Mouse (Mus musculus) heart, embryonic 14.5 days (tissue): ENCODE data around the gene Mapkapk3. TPM values are rescaled to one million over a fixed set of nuclear protein-coding genes. Genes with fewer than 3 reads are reported as not detected.

Experiments used
- ATAC-seq: fragments of 200-750 bp; cut with Nextera tagmentation; 2 replicates; pipeline ENCODE4 v1.8.0; 2017; ENCODE audit warnings: low read depth, moderate TSS enrichment; ENCODE audit not compliant: insufficient number of reproducible peaks, insufficient read depth, low FRiP score
- H3K27ac ChIP-seq, 2 experiments: fragments of 200-500 bp in 1 of 2; fragments of 300-500 bp in 1 of 2; sonication (generic) in 1 of 2; replicated peaks in 1 of 2; 2 replicates each; pipeline ENCODE4 v1.5.1; 2012 to 2014; ENCODE audit warnings: low read depth in 2 of 2, low read length in 2 of 2, control low read depth in 1 of 2, mild to moderate bottlenecking in 1 of 2, mixed read lengths in 1 of 2; ENCODE audit not compliant: control insufficient read depth in 1 of 2, insufficient read depth in 1 of 2
- H3K27me3 ChIP-seq: fragments of 300-500 bp; sonication (generic); 2 replicates; pipeline ENCODE4 v1.6.1; 2014; ENCODE audit warnings: mild to moderate bottlenecking, low read length, control low read depth; ENCODE audit not compliant: control insufficient read depth, insufficient read depth
- H3K36me3 ChIP-seq: fragments of 300-500 bp; sonication (generic); 2 replicates; pipeline ENCODE4 v1.6.1; 2014; ENCODE audit warnings: mild to moderate bottlenecking, control low read depth, low read length, mixed read lengths; ENCODE audit not compliant: control insufficient read depth, insufficient read depth
- H3K4me1 ChIP-seq, 2 experiments: fragments of 200-500 bp in 1 of 2; fragments of 300-500 bp in 1 of 2; sonication (generic) in 1 of 2; 2 replicates each; pipeline ENCODE4 v1.6.1; 2012 to 2014; ENCODE audit warnings: low read length in 2 of 2, control low read depth in 1 of 2, mixed read lengths in 1 of 2; ENCODE audit not compliant: control insufficient read depth in 2 of 2, insufficient read depth in 2 of 2
- H3K4me2 ChIP-seq: fragments of 300-500 bp; sonication (generic); 2 replicates; pipeline ENCODE4 v1.6.1; 2014; ENCODE audit warnings: mild to moderate bottlenecking, low read length
- H3K4me3 ChIP-seq, 2 experiments: fragments of 200-500 bp in 1 of 2; fragments of 300-500 bp in 1 of 2; sonication (generic) in 1 of 2; 2 replicates each; pipeline ENCODE4 v1.5.1; 2012 to 2014; ENCODE audit warnings: low read length in 2 of 2, mild to moderate bottlenecking in 2 of 2, control low read depth in 1 of 2, low read depth in 1 of 2, moderate library complexity in 1 of 2; ENCODE audit not compliant: control insufficient read depth in 1 of 2, insufficient read depth in 1 of 2
- H3K9ac ChIP-seq: fragments of 300-500 bp; sonication (generic); 2 replicates; pipeline ENCODE4 v1.6.1; 2014; ENCODE audit warnings: mild to moderate bottlenecking, low read length
- H3K9me3 ChIP-seq: fragments of 300-500 bp; sonication (generic); 2 replicates; pipeline ENCODE4 v1.6.1; 2016; ENCODE audit warnings: low read length, control low read depth; ENCODE audit not compliant: control insufficient read depth
- WGBS: fragments of 180-500 bp; shearing (Covaris S2); extraction: QIAGEN DNeasy Blood & Tissue Kit; methylation state at CpG from one replicate; pipeline ENCODE4 v1.1.7; 2014; 5-methylcytosine and 5-hydroxymethylcytosine counted together
- polyA plus RNA-seq: library from polyadenylated mRNA; unstranded; fragments of >200 nt; fragmentation: Nextera tagmentation; extraction: Ambion mirVana; gene quantifications from 2 replicates; pipeline ENCODE4 v1.2.1, GENCODE M21; 2014

The Mapkapk3 gene
- polyA plus RNA-seq, 1 experiment from 2014 or later: 6.5 TPM

DNA sequence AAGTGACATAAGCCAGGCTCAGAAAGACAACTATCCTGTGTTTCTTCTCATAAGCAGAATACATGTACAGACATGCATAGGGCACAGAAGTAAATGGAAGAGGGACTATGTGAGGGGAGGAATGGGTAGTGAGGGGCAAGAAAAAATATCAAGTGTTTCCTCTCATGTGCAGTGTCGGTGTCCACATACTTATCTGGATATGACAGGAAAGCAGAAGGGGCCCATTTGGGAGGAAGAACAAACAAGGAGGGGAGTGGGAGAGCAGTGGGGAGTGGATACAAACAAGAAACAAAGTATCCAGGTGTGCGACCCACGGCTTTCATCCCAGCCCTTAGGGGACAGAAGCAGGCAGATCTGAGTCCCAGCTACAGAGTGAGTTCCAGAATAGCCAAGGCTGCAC lies 24.2 kb upstream of the Mapkapk3 start:
- no peak for ATAC-seq
- Histone ChIP-seq H3K4me1 (peaks cover 2 to 5% of the 10 kb centered on the region in 2 experiments; a peak in 2 of 4 replicates), H3K9ac (no peak overlapping the region), H3K9me3 (no peaks in the 10 kb centered on the region), H3K27me3 (no peaks in the 10 kb centered on the region), H3K4me3 (no peak overlapping the region), H3K36me3 (no peaks in the 10 kb centered on the region), H3K4me2 (no peak overlapping the region), H3K27ac (no peak overlapping the region)
- 72% methylated on average over 3 of the region's 3 CpGs for WGBS

DNA sequence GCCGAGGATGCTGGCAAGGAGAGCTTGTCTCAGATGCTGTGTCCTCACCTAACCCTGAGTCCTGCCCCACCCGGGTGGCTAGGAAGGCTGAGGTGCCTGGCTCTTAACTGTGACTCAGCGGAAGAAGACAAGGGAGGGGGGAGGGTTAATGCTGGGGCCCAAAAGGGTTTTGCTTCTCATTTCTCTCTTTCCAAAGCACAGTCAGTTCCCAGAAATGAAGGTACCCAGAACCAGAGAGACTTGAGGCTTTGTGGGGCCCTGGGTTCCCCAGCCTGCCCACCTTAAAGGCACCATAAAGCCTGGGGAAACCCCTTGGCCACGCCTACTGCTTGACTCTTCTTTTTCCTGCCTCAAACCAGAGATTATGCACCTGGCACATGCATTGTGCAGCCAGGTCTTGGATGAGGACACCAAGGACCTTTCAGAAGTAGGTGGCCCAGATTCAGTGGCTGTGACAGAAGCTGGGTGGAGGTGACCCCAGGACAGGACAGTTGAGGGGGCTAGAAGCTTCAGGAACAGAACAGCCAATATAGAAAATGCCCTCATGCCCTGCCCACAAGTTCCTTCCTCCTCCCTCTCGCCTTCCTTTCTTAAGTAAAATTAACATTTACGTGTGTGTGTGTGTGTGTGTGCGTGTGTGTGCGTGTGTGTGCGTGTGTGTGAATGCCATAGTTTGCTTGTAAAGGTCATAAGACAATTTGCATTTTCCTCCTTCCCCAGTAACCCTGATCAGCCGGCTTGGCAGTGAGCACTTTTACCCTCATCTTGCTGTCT lies 23.3 kb upstream of the Mapkapk3 start:
- Histone ChIP-seq H3K4me2 (no peak overlapping the region), H3K27me3 (no peaks in the 10 kb centered on the region), H3K9ac (no peak overlapping the region), H3K4me1 (peaks cover 11 to 12% of the 10 kb centered on the region in 2 experiments), H3K27ac (no peak overlapping the region), H3K4me3 (no peak overlapping the region), H3K9me3 (no peaks in the 10 kb centered on the region), H3K36me3 (no peaks in the 10 kb centered on the region)
- no peak for ATAC-seq
- 54% methylated on average over 9 of the region's 10 CpGs for WGBS

DNA sequence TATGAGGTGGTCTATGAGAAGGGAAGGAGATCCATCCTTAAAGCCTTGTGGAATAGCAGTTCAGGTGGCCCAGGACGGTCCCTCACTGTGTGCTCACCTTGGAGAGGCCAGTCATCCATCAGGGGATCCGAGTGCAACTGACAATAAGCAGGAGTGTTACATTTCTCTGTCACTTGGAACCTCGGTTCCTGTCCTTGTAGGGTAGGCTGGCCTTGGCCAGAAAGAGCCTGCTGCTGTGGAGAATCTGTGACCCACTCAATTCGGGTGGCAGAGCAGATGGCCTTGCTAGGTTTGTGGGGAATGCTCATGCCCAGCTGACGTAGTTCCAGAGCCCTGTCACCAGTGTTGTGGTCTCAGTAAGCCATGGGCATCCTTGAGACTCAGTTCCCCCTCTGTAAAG lies 19.9 kb upstream of the Mapkapk3 start:
- H3K27me3 ChIP-seq: no peaks in the 10 kb centered on the region
- 36% methylated on average over 5 of the region's 5 CpGs for WGBS
- no peaks in the 10 kb centered on the region for H3K36me3 ChIP-seq
- H3K9me3 ChIP-seq: no peaks in the 10 kb centered on the region
- H3K4me1 ChIP-seq: peaks cover 31 to 33% of the 10 kb centered on the region in 2 experiments
- H3K4me3 ChIP-seq: no peak overlapping the region
- no peak overlapping the region for H3K9ac ChIP-seq
- no peak for ATAC-seq
- no peak overlapping the region for H3K4me2 ChIP-seq
- peak overlapping the region; percentile 4 to 46; a peak in 3 of 4 replicates for H3K27ac ChIP-seq

DNA sequence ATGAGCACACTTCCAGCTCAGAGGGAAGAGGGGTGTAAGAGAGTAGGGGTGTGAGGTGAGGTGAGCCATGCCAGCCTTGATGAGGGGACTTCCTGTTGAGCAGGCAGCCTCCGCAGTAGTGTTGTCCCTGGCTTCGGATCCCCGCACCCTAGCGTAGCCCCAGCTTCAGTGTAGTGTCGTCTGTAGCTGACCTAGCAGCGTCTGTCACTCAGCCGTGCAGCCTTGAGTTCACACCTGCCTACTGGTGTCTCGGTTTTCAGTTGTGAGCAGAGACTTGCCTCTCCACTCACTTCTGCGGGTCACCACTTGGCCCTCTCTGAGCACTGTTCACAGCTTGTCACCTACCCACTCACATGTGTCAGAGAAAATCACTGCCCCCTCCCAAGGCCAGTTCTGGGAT lies 19.5 kb upstream of the Mapkapk3 start:
- 69% methylated on average over 9 of the region's 9 CpGs for WGBS
- H3K27me3 ChIP-seq: no peaks in the 10 kb centered on the region
- H3K9me3 ChIP-seq: no peaks in the 10 kb centered on the region
- no peaks in the 10 kb centered on the region for H3K36me3 ChIP-seq
- H3K4me1 ChIP-seq: peaks cover 31 to 33% of the 10 kb centered on the region in 2 experiments
- H3K27ac ChIP-seq: peak overlapping the region; percentile 4 to 46; a peak in 3 of 4 replicates
- no peak overlapping the region for H3K9ac ChIP-seq
- no peak; the same call in 1 of the 2 replicates for ATAC-seq
- no peak overlapping the region for H3K4me2 ChIP-seq
- H3K4me3 ChIP-seq: no peak overlapping the region

DNA sequence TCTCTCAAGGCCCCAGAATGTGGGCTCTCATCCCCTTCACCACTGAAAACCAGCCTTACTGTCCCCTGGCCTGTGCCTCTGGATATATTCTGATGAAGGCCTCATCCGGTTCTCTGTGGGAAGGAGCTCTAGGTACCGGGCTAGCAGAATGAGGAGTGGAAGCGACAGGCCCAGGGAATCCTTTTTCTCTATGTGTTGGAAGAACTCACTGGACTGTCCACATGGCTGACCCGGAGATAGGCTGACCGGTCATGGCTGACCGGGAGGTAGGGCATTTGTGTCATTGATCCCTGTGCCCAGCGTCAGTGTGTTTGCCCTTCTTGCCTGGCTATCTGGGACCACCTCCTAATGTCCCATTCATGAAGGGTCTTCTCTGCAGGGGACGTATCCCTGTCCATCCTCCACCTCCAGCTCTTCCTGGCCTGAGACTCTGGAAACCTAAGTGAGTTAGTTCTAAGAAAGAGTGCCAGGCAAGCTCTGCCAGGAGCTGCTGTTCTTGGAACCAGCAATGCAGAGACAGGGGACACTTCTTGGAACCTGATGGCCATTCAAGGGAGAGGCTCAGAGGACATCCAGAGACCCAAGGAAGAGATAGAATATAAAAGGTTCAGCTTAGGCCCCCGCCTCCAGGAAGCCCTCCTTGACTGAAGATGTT lies 18.8 kb upstream of the Mapkapk3 start:
- H3K27me3 ChIP-seq: no peaks in the 10 kb centered on the region
- H3K9ac ChIP-seq: peak overlapping the region; percentile 48; the same call in 1 of the 2 replicates
- 0 out of 2 replicates have a peak overlapping the region, but pooled peaks have one; percentile 38 for H3K4me2 ChIP-seq
- peaks cover 31 to 34% of the 10 kb centered on the region in 2 experiments for H3K4me1 ChIP-seq
- H3K4me3 ChIP-seq: no peak overlapping the region
- H3K9me3 ChIP-seq: no peaks in the 10 kb centered on the region
- H3K27ac ChIP-seq: peak overlapping the region; percentile 73 to 89
- no peak for ATAC-seq
- WGBS: 90% methylated on average over 9 of the region's 9 CpGs
- H3K36me3 ChIP-seq: no peaks in the 10 kb centered on the region

DNA sequence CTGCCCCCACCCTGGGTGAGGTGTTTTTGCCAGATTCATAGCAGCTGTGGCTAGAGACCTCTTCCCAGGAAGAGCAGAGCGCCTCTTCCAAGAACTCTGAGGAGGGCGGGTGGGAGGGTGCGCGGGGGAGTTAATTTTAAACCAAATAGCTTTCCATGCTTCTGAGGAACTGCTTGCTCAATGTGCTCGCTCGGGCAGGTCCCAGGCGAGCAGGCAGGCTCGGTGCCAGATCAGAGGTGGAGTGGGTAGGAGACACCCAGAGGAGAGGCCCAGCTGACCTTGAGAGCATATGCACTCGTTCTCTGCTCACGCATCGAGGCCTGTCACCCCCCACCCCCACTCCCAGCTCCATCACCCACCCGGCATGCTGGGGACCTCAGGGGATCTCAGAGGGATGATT lies 18.2 kb upstream of the Mapkapk3 start:
- no peaks in the 10 kb centered on the region for H3K36me3 ChIP-seq
- peak overlapping the region; percentile 75 to 89 for H3K27ac ChIP-seq
- peaks cover 36 to 38% of the 10 kb centered on the region in 2 experiments for H3K4me1 ChIP-seq
- ATAC-seq: peak; percentile 70
- H3K9ac ChIP-seq: peak overlapping the region; percentile 48
- H3K27me3 ChIP-seq: no peaks in the 10 kb centered on the region
- H3K4me2 ChIP-seq: peak overlapping the region; percentile 38
- H3K4me3 ChIP-seq: no peak overlapping the region
- WGBS: 23% methylated on average over 12 of the region's 12 CpGs
- H3K9me3 ChIP-seq: no peaks in the 10 kb centered on the region

DNA sequence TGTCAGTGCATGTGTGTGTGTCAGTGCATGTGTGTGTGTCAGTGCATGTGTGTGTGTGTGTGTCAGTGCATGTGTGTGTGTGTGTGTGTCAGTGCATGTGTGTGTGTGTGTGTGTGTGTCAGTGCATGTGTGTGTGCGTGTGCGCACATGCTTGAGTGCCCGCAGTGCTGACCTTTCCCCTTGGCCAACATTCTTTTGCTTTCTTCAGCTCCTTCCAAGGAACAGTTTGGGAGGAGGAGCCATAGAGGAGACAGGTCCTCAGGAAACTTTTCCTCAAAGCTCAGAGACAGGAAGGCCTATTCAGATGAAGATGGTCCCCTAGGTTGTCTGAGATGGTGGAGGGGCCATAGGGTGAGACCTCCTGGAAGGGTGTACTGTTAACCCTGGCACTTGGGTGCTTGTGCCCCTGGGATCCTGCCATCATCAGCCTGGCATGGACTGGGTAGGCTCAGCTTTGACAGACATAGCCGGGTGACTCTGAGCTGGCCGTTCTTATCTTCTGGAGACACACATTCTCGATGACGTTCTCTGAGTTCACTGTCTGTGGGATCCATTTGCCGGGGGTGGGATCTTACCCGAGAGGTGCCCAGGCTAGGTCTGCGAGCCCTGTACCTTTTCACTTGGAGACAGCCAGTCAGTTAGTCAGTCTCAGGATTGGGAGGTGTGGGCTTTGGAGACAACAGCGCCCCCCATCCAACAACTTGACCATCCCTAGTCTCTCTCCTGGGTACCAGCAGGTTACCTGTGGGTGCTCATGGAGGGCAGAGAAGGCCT lies 17.6 kb upstream of the Mapkapk3 start:
- WGBS: 45% methylated on average over 11 of the region's 11 CpGs

More for the DNA sequence above, 17.6 kb upstream of the Mapkapk3 start:
- Histone ChIP-seq H3K36me3 (no peaks in the 10 kb centered on the region), H3K9ac (peak overlapping the region; percentile 48), H3K4me2 (peak overlapping the region; percentile 38), H3K4me3 (no peak overlapping the region), H3K4me1 (peaks cover 37 to 43% of the 10 kb centered on the region in 2 experiments), H3K27me3 (no peaks in the 10 kb centered on the region), H3K9me3 (no peaks in the 10 kb centered on the region), H3K27ac (peak overlapping the region; percentile 75 to 89)
- 0 out of 2 replicates have a peak, but pooled peaks have one; percentile 10 for ATAC-seq
